Mouse (Mus musculus) myocyte (in vitro differentiated cells): ENCODE measurements at regions not wholly inside any gene's neighbourhood (a gene's known extent, or its start where the extent isn't known, plus 50 kb on each side); places are given as distances from the start of the nearest gene placed in this dataset.

ENCODE experiments used
- CEBPB ChIP-seq: IDR thresholded peaks from 2 replicates; pipeline ENCODE4 v1.6.1; 2011; ENCODE audit warnings: mild to moderate bottlenecking, moderate library complexity; ENCODE audit not compliant: poor library complexity, insufficient read depth, severe bottlenecking
- POLR2A ChIP-seq: IDR thresholded peaks from one replicate; pipeline ENCODE4 v1.6.1; 2011; ENCODE audit warnings: low read depth, mild to moderate bottlenecking, control low read depth, moderate library complexity; ENCODE audit not compliant: insufficient read length
- TCF12 ChIP-seq: IDR thresholded peaks from one replicate; pipeline ENCODE4 v1.6.1; 2011; ENCODE audit warnings: mild to moderate bottlenecking, control low read depth; ENCODE audit not compliant: poor library complexity, insufficient read depth, severe bottlenecking

GRCm38 (mm10) chr13:52416301-52416700, 114.8 kb downstream of the Diras2 start:
- TF ChIP-seq POLR2A (no peak), TCF12 (no peak), CEBPB (no peak)
